Mouse (Mus musculus) kidney, adult 8-10 months (tissue): ENCODE measurements at regions not wholly inside any gene's neighbourhood (a gene's known extent, or its start where the extent isn't known, plus 50 kb on each side); places are given as distances from the start of the nearest gene placed in this dataset.

Source experiments
- DNase-seq, 2 experiments: peaks; one replicate each; pipeline ENCODE4 v3.0.0; 2022

DNA sequence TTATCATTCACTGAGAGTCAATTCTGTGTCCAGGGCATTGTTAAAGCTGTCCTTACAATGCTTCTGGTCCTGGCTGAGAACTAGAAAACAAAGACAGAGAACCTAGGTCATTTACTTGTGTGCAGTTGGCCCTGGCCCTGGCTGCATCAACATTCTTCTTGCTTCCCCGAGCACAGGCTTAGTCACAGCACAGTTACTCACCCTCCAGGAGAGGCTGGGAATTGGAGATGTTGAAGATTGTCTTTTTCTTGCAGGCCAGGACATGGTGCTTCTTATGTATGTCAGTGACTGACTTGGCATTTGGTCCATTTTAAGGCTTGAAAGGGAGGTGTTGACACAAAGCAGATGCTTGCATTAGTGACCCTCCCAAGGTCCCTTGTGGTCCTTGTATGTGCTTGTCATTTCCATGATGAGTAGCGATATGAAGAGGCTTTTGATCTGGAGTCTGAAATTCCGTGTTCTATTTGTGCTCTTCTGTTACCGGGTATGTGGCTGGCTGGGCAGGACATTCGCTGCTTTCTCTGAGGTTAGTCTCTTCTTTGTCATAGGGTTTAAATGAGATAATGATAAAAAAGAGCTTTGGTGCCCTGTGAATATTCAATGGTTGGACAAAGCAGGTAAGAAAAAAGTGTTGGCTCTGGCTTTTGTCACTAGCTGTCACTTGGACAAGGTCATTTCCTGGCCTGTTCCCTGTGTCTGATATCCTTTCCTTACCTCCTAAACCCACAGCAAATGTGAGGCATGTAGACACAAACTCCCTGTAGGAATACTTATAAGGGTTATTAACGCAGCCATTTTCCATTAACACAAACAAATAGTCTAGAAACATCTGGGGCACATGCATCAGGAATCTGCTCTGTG lies 285.0 kb upstream of the Gm21798 start:
- no peak for DNase-seq

- DNase-seq: no peak
These were observed 284.2 kb upstream of the Gm21798 start for GRCm38 (mm10) chr15:64533169-64533795.

GRCm38 (mm10) chr15:64534166-64534565 lies 283.3 kb upstream of the Gm21798 start:
- DNase-seq: no peak

DNA sequence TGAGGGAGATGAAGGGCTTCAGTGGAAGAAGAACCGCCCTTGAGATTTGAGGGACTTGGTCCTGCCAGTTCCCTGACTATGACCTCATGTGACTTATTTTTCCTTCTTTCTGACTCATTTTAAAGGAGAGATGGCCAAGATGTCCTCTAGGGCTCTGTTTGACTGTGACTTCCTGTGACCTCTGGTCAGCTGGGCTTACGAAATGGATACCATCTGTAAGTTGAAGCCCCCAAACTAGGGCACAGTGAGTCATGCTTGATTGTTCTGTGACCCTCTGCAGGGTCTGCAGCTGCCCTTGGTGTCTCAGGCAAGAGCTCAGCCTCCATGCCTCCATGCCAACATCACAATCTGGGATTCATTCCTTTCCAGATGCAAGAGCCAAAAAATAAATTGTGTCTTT lies 282.3 kb upstream of the Gm21798 start:
- DNase-seq: no peak

- no peak for DNase-seq
These were observed 276.1 kb upstream of the Gm21798 start for GRCm38 (mm10) chr15:64541395-64541794.

- DNase-seq: peak in 1 of 2 experiments; percentile 4
These were observed 275.1 kb upstream of the Gm21798 start for GRCm38 (mm10) chr15:64542250-64542901.

DNA sequence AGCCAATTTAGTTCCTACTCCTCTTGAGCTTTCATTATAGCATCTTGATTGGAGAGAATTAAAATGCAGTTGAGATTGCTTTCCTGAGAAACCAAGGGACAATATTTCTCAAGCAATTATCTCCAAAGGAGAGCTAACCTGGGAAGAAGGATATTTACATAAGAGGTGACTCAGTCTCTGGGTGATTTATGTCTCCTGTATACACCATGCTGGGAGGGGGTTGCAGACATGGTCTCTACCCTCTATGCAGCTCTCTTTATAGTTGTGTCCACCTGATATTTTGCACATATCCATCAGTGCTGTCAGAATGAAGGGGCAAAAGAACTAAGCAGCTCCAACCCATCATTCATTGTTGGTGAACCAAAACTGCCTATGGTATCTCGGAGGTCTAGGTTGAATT lies 274.6 kb upstream of the Gm21798 start:
- no peak for DNase-seq

DNA sequence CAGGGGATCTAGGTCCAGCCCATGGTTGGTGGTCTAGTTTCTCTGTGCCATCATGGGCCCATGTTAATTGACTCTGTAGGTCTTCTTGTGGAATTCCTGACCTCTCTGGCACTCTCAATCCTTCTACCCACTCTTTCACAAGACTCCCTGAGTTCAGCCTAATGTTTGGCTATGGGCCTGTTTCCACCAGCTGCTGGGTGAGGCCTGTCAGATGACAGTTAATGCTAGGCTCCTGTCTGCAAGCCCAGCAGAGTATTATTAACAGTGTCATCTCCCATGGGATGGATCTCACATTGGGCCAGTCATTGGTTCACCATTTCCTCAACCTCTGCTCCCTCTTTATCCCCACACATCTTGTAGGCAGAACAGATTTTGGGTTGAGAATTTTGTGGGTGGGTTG lies 271.5 kb upstream of the Gm21798 start:
- no peak for DNase-seq

DNA sequence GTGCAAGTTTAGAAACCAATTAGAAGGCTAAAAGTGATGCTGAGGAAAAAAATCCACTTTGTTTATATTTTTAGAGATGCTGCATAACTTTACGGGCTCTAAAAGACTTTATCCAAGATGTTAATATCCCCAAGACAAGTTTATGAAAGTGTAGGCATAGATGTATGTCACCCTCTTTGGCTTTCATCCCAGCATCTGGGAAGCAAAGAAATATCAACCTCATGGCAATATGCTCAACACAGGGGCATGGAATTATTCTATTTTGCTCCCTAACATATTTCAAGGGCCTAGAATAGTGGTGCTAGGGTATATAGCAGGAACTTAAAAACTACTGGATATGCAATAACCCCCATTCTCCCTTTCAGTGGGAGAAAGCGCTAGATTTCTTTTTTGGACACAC lies 260.0 kb upstream of the Gm21798 start:
- no peak for DNase-seq

- no peak for DNase-seq
These were observed 259.3 kb upstream of the Gm21798 start for GRCm38 (mm10) chr15:64558220-64558619.

GRCm38 (mm10) chr15:64562431-64563111 lies 254.9 kb upstream of the Gm21798 start:
- DNase-seq: no peak

DNA sequence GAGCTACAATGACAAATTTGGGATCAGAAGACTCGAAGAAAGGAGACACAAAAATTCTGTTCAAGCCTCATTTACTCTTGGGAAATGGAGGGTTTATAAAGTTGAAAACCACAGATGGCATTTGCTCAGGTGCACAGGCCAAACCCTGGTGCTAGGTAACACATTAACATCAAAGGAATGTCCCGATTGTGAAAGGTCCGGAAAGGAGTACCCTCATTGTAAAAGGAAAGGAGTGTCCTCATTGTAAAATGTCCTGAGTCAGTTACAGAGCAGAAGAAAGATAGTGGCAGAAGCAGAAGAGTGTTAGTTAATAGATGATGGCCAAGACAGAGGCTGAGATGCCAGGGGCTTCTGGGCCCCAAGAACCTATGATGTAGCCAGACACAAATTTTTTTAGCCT lies 252.8 kb upstream of the Gm21798 start:
- peak in 1 of 2 experiments; percentile 15 for DNase-seq

DNA sequence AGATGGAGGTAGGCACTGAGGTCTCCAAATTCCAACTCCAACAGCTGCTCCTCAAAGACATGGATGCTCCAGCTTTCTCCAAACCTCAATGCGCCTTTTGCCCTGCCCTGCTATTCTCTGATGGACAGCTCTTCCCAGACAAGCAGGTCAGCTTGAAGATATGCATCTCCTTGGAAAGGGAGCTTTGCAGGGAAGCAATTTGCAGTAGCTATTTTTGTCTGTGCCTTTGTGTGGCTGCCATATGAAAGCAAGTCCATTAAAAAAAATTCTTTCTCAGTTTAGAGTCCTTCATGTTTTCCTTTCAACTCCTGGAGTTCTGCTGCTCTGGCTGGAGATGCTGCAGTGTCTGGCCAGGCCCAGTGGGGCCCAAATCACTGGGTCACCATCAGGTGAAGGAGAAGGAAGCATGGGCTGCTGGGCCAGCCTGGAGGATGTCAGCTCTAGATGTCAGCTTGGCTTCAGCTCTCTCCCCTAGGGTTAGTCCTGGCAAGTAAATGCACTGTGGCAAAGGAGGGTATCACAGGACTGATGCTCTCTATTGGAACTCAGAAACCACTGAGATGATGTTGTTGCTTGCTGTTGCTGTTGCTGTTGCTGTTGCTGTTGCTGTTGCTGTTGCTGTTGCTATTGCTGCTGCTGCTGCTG lies 240.5 kb upstream of the Gm21798 start:
- no peak for DNase-seq

GRCm38 (mm10) chr15:64578991-64579390 lies 238.5 kb upstream of the Gm21798 start:
- no peak for DNase-seq

GRCm38 (mm10) chr15:64580481-64580880 lies 237.0 kb upstream of the Gm21798 start:
- DNase-seq: peak; percentile 3 to 4

DNA sequence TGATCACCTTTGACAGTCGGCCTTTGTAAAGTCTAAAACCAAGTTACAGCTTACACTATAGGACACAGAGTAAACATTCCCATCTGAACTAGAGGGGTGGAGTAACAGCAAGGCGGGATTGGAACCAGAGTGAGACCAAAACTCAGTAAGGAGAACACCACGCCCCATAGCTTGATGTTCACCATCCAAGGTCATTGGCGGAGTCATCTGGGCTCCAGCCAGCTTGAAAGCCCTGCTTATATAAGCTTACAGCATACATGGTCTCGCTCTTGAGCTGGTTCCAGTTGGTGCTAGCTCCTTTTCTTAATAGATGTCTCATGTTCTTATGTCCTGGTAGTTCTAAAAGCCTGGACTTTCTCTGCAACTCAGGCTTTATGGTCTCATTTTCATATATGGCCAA lies 236.4 kb upstream of the Gm21798 start:
- DNase-seq: no peak

- DNase-seq: no peak
These were observed 233.4 kb upstream of the Gm21798 start for GRCm38 (mm10) chr15:64584129-64584528.

DNA sequence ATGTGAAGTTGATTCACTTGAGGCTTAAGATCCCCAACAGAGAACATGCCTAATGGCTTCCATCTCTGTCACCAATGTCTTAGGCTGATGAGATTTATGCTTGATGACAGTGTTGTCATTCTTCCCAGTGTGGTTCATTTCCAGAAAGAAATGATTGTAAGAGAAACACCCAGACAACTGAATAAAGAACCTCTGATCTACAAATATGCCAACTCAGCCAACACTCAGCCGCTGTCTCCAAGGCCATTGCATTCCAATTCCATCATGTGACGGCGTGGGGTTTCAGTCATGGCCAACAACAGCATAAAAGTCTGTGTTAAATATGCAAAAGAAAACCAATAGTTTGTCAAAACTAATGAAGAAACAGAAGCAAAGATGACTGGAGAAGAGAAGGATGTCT lies 230.7 kb upstream of the Gm21798 start:
- no peak for DNase-seq

DNA sequence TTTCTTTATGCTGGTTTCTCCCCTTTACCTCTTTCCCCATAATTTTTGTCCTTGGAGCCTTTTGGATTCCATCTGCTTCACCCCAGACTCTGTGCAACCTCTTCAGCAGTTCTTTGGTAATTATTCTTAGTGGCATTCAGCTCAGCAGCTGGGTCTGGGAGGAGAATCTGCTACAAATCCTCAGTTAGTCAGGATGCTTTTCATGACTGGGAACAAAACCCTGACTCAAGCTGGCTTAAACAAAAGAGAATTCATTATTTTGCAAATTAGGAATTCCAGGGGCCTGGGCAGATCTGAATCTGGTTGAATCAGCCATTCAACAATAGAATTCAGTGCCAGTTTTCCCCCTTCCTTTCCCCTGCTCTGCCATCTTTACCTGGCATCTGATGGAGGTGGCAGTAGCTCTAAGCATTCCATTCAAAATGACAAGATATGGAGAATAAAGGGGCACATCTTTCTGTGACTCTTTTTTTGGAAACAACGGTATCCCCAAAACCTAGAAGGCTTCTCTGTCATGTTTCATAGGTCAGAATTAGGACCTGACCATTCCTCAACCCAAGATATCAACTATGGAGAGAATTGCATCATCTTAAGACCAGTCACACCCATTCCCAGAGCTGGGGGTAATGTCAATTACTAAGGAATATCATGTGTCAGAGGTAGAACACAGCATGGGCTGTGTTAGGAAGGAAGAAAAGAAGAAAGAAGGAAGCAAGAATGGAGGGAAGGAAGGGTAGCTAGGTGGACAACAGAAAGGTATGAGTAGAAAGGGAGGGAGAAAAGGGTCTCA lies 227.2 kb upstream of the Gm21798 start:
- DNase-seq: no peak

DNA sequence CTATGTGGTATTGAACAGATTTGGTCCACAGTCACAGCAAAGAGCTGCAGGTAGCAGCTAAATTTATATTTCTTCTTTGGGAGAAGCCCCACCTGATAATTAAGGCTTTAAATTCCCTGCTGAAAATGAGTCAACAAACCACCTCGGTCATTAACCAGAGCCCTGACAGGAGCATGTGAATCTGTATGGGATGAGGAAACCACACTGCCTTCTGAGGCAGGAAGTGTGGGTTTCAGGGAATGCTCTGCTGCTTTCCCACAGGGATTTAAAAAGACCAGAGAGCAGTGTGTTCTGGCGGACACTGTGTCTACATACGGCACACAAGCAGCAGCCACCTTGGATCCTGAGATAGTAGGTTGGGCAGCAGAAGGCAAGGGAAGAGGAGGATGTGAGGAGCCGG lies 204.0 kb upstream of the Gm21798 start:
- no peak for DNase-seq

DNA sequence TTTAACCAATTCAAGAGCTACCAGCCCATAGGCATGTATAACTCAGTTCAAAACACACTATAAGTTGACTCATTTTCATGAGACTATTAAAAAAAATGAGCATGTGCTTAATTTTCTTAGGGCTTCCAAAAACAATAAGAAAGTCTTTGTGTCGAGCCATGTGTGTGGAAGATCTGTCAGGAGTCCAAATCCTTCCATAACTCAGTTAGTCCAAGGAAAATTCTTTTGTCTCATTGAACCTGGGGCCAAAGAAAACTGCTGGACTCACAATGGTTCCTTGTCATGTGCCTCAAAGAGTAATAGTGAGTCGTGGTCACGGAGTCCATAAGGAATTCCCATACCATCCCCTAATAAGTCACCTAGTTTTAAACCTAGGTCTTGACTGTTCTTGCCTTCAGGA lies 199.0 kb upstream of the Gm21798 start:
- no peak for DNase-seq

DNA sequence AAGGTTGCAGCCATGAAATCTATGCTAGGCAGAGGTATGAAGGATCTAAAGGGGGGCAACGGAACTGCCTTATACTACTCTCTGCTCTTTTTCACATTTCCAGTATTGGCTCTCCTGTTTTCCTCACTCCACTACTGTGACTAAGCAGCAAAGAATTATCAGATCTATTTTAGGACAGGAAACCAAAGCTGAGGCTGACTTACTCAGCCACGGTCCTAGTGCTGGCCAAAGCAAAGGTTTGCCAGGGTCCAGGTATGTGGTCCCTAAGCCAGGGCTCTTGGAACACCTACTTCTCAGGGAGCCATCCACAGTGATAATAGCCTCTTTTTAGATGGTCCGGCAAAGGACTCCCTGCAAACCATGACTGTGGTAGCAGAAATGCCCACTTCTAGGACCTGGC lies 195.6 kb upstream of the Gm21798 start:
- no peak for DNase-seq
